Comparison of ENCODE assay signal across 8 mouse cellular contexts in the genomic region with DNA sequence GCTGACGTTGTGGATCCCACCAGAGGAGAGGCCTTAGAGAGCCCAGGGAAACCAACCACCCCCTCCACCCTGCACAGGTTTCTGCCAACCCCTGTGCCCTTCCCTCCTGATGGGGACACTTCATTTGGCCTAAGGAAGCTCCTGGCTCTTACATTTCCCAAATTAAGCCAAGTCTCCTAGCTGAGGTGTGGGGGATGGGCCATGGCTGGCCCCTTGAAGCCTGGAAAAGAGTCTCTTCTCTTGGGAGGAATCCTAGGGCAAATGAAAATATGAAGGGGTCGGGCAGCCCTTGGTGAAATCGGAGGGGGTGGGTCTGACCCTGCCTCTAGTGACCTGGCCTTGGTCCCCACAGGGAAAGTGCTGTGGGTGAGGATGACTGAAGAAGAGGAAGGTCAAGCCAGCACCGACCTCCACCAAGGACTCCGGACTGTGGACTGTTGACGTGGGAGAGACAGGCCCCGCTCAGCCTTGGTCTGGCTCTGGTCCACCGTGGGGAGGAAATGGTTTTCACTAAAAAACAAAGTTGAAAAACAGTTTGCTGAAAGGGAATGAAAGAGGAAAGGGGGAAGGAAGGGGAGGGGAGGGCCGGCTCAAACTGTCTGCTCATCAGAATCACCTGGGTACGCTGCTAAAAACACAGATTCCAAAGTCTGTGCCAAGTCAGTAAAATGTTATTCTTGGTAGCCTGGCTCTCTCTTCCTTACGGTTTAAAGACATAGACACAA.
A peak's percentile ranks its signal among the peaks of the same experiment; 100 is the strongest.
DNase-seq lines count a peak whose midpoint lies in the region; ATAC-seq and TF ChIP-seq lines count a peak whose summit lies in the region.

No protein-coding gene starts in this region.

- peak; percentile 54 for ATAC-seq in lung, embryonic 14.5 days (ENCODE audit: insufficient read depth)
- no peak for ATAC-seq in monocyte, adult 5-6 weeks (replicated peaks; ENCODE audit: insufficient number of reproducible peaks, low FRiP score, low TSS enrichment, poor library complexity, severe bottlenecking)

- no peaks in the 10 kb centered on the region for H3K27me3 ChIP-seq in lung, embryonic 14.5 days (ENCODE audit: insufficient read depth, low read length)

- H3K4me2 ChIP-seq in lung, embryonic 14.5 days, result peak overlapping the region; percentile 11; the same call in 1 of the 2 replicates

- H3K9ac ChIP-seq in lung, embryonic 14.5 days, result no peak overlapping the region

- peak overlapping the region; percentile 81 for H3K27ac ChIP-seq in gastrocnemius, adult 2 months
- H3K27ac ChIP-seq in lung, embryonic 14.5 days (ENCODE audit: low read depth), result peak overlapping the region; percentile 81

- no peaks in the 10 kb centered on the region for H3K36me3 ChIP-seq in lung, embryonic 14.5 days (ENCODE audit: insufficient read depth)

- H3K4me3 ChIP-seq in gastrocnemius, adult 2 months, result peak overlapping the region; percentile 45
- no peak overlapping the region for H3K4me3 ChIP-seq in lung, embryonic 14.5 days (ENCODE audit: low read depth, low read length)

- 32% methylated on average over 11 of the region's 11 CpGs for WGBS in lung, embryonic 14.5 days

- intact Hi-C loops in gastrocnemius, adult 2 months (cut with DNase I), result no loop called here

- peaks cover 15% of the 10 kb centered on the region for H3K4me1 ChIP-seq in lung, embryonic 14.5 days (ENCODE audit: insufficient read depth)

- peak; percentile 61 for DNase-seq in adrenal gland, postnatal 10 days
- DNase-seq in adrenal gland, postnatal 25 days, result no peak
- DNase-seq in gastrocnemius, adult 2 months, result peak; percentile 74
- DNase-seq in kidney, adult 11 months, result peak; percentile 88
- DNase-seq in lung, embryonic 14.5 days, result peak; percentile 77
- no peak for DNase-seq in spleen, postnatal 10 days (ENCODE audit: low spot score in 2 of 2)
- DNase-seq in layer of hippocampus, adult 8-10 months (ENCODE audit: low spot score in 2 of 2), result no peak

- H3K9me3 ChIP-seq in lung, embryonic 14.5 days (ENCODE audit: low read depth, low read length), result peaks cover 4% of the 10 kb centered on the region; the same call in 1 of the 2 replicates

- TF ChIP-seq CTCF in gastrocnemius, adult 2 months (IDR thresholded peaks at IDR 0.05), result no peak
- TF ChIP-seq CTCF in lung, embryonic 14.5 days (IDR thresholded peaks at IDR 0.05; ENCODE audit: low read depth), result no peak

Comparison
In these comparisons a context has a peak if more than half of its experiments do, and no peak if none do; other contexts are left out.
1. DNase-seq: peak in adrenal gland, postnatal 10 days (single experiment), gastrocnemius, adult 2 months (single experiment), kidney, adult 11 months (single experiment) and lung, embryonic 14.5 days (single experiment); none in adrenal gland, postnatal 25 days (single experiment), spleen, postnatal 10 days (0 of 2) and layer of hippocampus, adult 8-10 months (0 of 2).